Mouse (Mus musculus) heart, postnatal 0 days (tissue): ENCODE results near the gene 1700067K01Rik. TPM values are rescaled to one million over a fixed set of nuclear protein-coding genes. Genes with fewer than 3 reads are reported as not detected.

ENCODE experiments used
- ATAC-seq: fragments of 200-750 bp; cut with Nextera tagmentation; 2 replicates; pipeline ENCODE4 v1.8.0; 2017; ENCODE audit warnings: low read depth, moderate number of reproducible peaks, moderate library complexity; ENCODE audit not compliant: insufficient read depth
- DNase-seq: peaks from one replicate; pipeline ENCODE4 v3.0.0-alpha.2; 2016; ENCODE audit warnings: low spot score
- H3K27ac ChIP-seq: fragments of 300-500 bp; sonication (generic); 2 replicates; pipeline ENCODE4 v1.5.1; 2014; ENCODE audit warnings: low read depth, mild to moderate bottlenecking
- H3K27me3 ChIP-seq: fragments of 300-500 bp; sonication (generic); 2 replicates; pipeline ENCODE4 v1.6.1; 2014; ENCODE audit warnings: low read length, mixed read lengths; ENCODE audit not compliant: control insufficient read depth, insufficient read depth
- H3K36me3 ChIP-seq: fragments of 300-500 bp; sonication (generic); replicated peaks from 2 replicates; pipeline ENCODE4 v1.6.1; 2014; ENCODE audit warnings: low read length, mixed read lengths; ENCODE audit not compliant: control insufficient read depth, insufficient read depth
- H3K4me1 ChIP-seq: fragments of 300-500 bp; sonication (generic); 2 replicates; pipeline ENCODE4 v1.6.1; 2014; ENCODE audit warnings: antibody characterized with exemption; ENCODE audit not compliant: control insufficient read depth, insufficient read depth
- H3K4me2 ChIP-seq: fragments of 300-500 bp; sonication (generic); 2 replicates; pipeline ENCODE4 v1.6.1; 2014; ENCODE audit warnings: low read depth, mild to moderate bottlenecking, low read length, moderate library complexity
- H3K4me3 ChIP-seq: fragments of 300-500 bp; sonication (generic); 2 replicates; pipeline ENCODE4 v1.5.1; 2014; ENCODE audit warnings: low read depth, low read length
- H3K9ac ChIP-seq: fragments of 300-500 bp; sonication (generic); replicated peaks from 2 replicates; pipeline ENCODE4 v1.6.1; 2014; ENCODE audit warnings: low read depth, low read length, mixed read lengths
- H3K9me3 ChIP-seq: fragments of 300-500 bp; sonication (generic); replicated peaks from 2 replicates; pipeline ENCODE4 v1.6.1; 2016; ENCODE audit warnings: low read length; ENCODE audit not compliant: control insufficient read depth
- CTCF ChIP-seq: IDR thresholded peaks from 2 replicates; pipeline ENCODE4 v1.5.1; 2016; ENCODE audit warnings: antibody characterized with exemption, control low read depth, low read depth
- EP300 ChIP-seq: IDR thresholded peaks from 2 replicates; pipeline ENCODE4 v1.6.1; 2016; ENCODE audit warnings: antibody characterized with exemption, low read depth
- WGBS: fragments of 180-500 bp; shearing (Covaris S2); extraction: QIAGEN DNeasy Blood & Tissue Kit; methylation state at CpG from one replicate; pipeline ENCODE4 v1.1.7; 2014; 5-methylcytosine and 5-hydroxymethylcytosine counted together
- polyA plus RNA-seq: library from polyadenylated mRNA; unstranded; fragments of >200 nt; fragmentation: Nextera tagmentation; extraction: Ambion mirVana; gene quantifications from 2 replicates; pipeline ENCODE4 v1.2.1, GENCODE M21; 2015
- total RNA-seq: library from RNA; depleted of rRNA; stranded (reverse); fragments of >200 nt; gene quantifications from 2 replicates; pipeline ENCODE4 v1.2.3, GENCODE M21; 2014; ENCODE audit warnings: low replicate concordance

The 1700067K01Rik gene
- total and polyA plus RNA-seq, 2 experiments from 2014 or later: 1.3 TPM; not detected in 1

DNA sequence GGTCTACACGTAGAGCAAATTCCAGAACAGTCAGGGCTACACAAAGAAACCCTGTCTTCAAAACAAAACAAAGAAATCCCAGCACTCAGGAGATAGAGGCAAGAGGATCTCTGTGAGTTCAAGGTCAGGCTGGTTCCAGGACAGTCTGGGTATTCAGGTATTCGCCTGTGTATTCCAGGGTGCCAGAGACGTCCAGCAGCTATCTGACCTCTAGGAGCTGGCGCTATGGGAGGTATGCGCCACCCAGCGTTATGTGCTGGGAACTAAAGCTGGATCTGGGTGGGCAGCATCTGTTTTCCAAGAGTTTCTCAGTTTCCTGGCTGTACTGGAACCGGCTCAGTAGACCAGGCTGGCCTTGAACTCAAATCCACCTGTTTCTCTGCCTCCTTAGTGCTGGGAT is 7.1 kb downstream of the 1700067K01Rik start:
- ATAC-seq: no peak
- Histone ChIP-seq H3K27me3 (peaks cover 34% of the 10 kb centered on the region), H3K4me1 (peaks cover 27% of the 10 kb centered on the region), H3K36me3 (no peaks in the 10 kb centered on the region), H3K9ac (no peak overlapping the region), H3K9me3 (no peaks in the 10 kb centered on the region), H3K27ac (no peak overlapping the region), H3K4me2 (no peak overlapping the region), H3K4me3 (no peak overlapping the region)
- TF ChIP-seq CTCF: peak; percentile 42
- no peak for TF ChIP-seq EP300
- WGBS: 31% methylated on average over 7 of the region's 7 CpGs
- no peak for DNase-seq

GRCm38 (mm10) chr8:84009876-84010275 is 8.6 kb downstream of the 1700067K01Rik start:
- Histone ChIP-seq H3K27ac (no peak overlapping the region), H3K9ac (no peak overlapping the region), H3K4me3 (no peak overlapping the region), H3K9me3 (no peaks in the 10 kb centered on the region), H3K4me1 (peaks cover 18% of the 10 kb centered on the region), H3K27me3 (peaks cover 37% of the 10 kb centered on the region), H3K4me2 (0 out of 2 replicates have a peak overlapping the region, but pooled peaks have one; percentile 12), H3K36me3 (no peaks in the 10 kb centered on the region)
- peak; percentile 94 for TF ChIP-seq CTCF
- TF ChIP-seq EP300: no peak
- peak; percentile 55 for ATAC-seq
- DNase-seq: peak; percentile 85
- 2% methylated on average over 11 of the region's 11 CpGs for whole genome bisulfite sequencing

GRCm38 (mm10) chr8:84010625-84011611 is 9.6 kb downstream of the 1700067K01Rik start:
- Histone ChIP-seq H3K9me3 (no peaks in the 10 kb centered on the region), H3K27me3 (peaks cover 37% of the 10 kb centered on the region), H3K9ac (no peak overlapping the region), H3K27ac (no peak overlapping the region), H3K4me1 (peaks cover 18% of the 10 kb centered on the region), H3K4me3 (peak overlapping the region; percentile 53), H3K4me2 (peak overlapping the region; percentile 90), H3K36me3 (no peaks in the 10 kb centered on the region)
- 3% methylated on average over 83 of the region's 83 CpGs for WGBS
- peak; percentile 46 for TF ChIP-seq CTCF
- no peak for TF ChIP-seq EP300
- ATAC-seq: peak; percentile 66
- peak; percentile 69 for DNase-seq

GRCm38 (mm10) chr8:84011705-84012498 is 10.6 kb downstream of the 1700067K01Rik start, which contains the start of gene 2210011C24Rik:
Gene 2210011C24Rik, minus strand, starts transcription at chr8:84012171.
- ATAC-seq: no peak
- under 1% methylated on average over 45 of the region's 45 CpGs for WGBS

GRCm38 (mm10) chr8:84012499-84013165 is 11.3 kb downstream of the 1700067K01Rik start:
- ATAC-seq: peak; percentile 22; the same call in 1 of the 2 replicates
- H3K4me2 ChIP-seq: peak overlapping the region; percentile 90
- no peak overlapping the region for H3K27ac ChIP-seq
- TF ChIP-seq CTCF: no peak
- TF ChIP-seq EP300: no peak
- peaks cover 18% of the 10 kb centered on the region for H3K4me1 ChIP-seq
- WGBS: 21% methylated on average over 35 of the region's 35 CpGs
- peaks cover 37% of the 10 kb centered on the region for H3K27me3 ChIP-seq
- peak overlapping the region; percentile 53 for H3K4me3 ChIP-seq
- no peak for DNase-seq
- H3K9ac ChIP-seq: no peak overlapping the region; the same call in 1 of the 2 replicates
- H3K36me3 ChIP-seq: no peaks in the 10 kb centered on the region
- no peaks in the 10 kb centered on the region for H3K9me3 ChIP-seq

More at GRCm38 (mm10) chr8:84011705-84012498, 10.6 kb downstream of the 1700067K01Rik start, which contains the start of gene 2210011C24Rik:
- Histone ChIP-seq H3K27ac (no peak within 1 kb of the TSS), H3K4me1 (peaks cover 18% of the 10 kb centered on the region), H3K4me3 (peak within 1 kb of the TSS; percentile 53), H3K27me3 (peaks cover 37% of the 10 kb centered on the region), H3K4me2 (peak within 1 kb of the TSS; percentile 90), H3K36me3 (no peaks in the 10 kb centered on the region), H3K9ac (no peak within 1 kb of the TSS; the same call in none of the 2 replicates), H3K9me3 (no peaks in the 10 kb centered on the region)
- no peak for TF ChIP-seq CTCF
- no peak for TF ChIP-seq EP300
- no peak for DNase-seq
